Mouse (Mus musculus): ENCODE data around the gene Nipbl. TPM values are rescaled to one million over a fixed set of nuclear protein-coding genes. Genes with fewer than 3 reads are reported as not detected.

Gene Nipbl
- polyA plus RNA-seq, 1 experiment from 2014 or later = 37.4 TPM

DNA sequence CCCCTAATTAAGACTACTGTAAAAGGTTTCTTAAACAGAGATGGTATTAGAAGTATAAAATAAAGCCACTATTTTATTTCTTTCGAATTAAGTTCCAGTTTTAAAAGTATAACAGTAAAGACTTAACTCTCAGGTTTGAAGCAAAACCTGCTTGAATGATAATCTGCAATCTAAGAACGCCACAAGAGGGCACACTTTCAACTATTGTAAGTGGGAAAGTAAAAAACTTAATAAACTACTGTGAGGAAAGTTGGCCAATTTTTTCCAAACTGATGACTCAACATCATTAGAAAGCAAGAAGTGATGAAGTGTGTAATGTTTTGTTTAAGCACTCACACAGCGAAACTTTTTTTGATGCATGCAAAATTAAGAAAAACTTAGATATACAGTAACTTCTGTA, 62.0 kb downstream of the Nipbl start:
- CTCF ChIA-PET = interaction anchor here (1.0 to 2.1 kb wide), 8 partner anchors 9 to 208 kb away, joined by 3 to 11 read pairs (median 5); no protein-coding TSS in a partner anchor
- peak; percentile 54 for DNase-seq (ENCODE audit: low read depth, low spot score)
- POLR2A ChIA-PET = no interaction called here
- in situ Hi-C loops (cut with MboI; ENCODE audit: low pct_unique_long_range_greater_than_20kb) = loop anchor here (5.0 kb wide), 2 partner anchors 65 to 205 kb away; no protein-coding TSS in a partner anchor
- no peaks in the 10 kb centered on the region for H3K27me3 ChIP-seq
- TF ChIP-seq CTCF (IDR thresholded peaks at IDR 0.05) = peak; percentile 46
- peak; percentile 31 for ATAC-seq

DNA sequence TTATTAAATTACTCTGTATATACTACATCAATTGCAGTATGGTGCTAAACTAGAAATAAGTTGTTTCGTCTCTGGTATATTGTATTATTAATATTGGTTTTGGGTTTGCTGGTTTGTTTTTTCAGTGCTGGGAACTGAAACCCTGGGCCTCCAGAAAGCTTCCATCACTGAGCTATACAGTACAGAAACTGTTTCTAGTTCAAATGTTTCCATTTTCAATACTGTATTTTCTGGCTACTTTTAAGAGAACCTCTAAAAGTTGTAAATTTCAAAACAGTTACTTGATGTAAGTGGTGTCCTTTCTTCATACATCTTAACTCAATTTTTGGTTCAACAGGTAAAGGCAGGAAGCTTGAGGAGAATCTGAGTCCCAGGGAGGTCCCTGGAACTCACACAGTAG, 68.6 kb downstream of the Nipbl start:
- no peak for ATAC-seq
- no peak for TF ChIP-seq CTCF (IDR thresholded peaks at IDR 0.05)
- DNase-seq (ENCODE audit: low read depth, low spot score) = no peak
- H3K27me3 ChIP-seq = no peaks in the 10 kb centered on the region
- in situ Hi-C loops (cut with MboI; ENCODE audit: low pct_unique_long_range_greater_than_20kb) = no loop called here
- ChIA-PET CTCF (no interaction called here), POLR2A (no interaction called here)

DNA sequence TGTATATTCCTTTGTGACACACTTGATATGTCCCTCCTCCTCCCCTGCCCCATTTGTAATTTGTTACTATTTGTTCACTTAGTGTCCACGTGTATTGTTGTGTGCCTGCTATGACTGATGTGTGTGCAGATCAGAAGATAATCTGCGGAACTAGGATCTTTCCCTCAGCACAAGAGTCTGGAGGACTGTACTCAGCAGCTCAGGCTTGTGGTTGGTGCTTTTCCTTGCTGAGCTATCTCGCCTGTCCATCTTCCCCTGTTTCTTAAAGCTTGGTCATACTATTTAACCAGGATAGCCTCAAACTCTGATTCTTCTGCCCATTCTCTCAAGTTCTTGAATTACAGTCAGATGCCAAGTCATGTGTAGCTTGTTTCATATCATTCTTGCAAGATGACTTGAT, 69.5 kb downstream of the Nipbl start:
- ChIA-PET POLR2A (no interaction called here), CTCF (interaction anchor here (0.8 kb wide), 1 partner anchor 17 kb away, joined by 3 read pairs; no protein-coding TSS in a partner anchor)
- ATAC-seq (no peak), DNase-seq (ENCODE audit: low read depth, low spot score) (no peak)
- no peak for TF ChIP-seq CTCF (IDR thresholded peaks at IDR 0.05)
- no peaks in the 10 kb centered on the region for H3K27me3 ChIP-seq
- in situ Hi-C loops (cut with MboI; ENCODE audit: low pct_unique_long_range_greater_than_20kb) = no loop called here

DNA sequence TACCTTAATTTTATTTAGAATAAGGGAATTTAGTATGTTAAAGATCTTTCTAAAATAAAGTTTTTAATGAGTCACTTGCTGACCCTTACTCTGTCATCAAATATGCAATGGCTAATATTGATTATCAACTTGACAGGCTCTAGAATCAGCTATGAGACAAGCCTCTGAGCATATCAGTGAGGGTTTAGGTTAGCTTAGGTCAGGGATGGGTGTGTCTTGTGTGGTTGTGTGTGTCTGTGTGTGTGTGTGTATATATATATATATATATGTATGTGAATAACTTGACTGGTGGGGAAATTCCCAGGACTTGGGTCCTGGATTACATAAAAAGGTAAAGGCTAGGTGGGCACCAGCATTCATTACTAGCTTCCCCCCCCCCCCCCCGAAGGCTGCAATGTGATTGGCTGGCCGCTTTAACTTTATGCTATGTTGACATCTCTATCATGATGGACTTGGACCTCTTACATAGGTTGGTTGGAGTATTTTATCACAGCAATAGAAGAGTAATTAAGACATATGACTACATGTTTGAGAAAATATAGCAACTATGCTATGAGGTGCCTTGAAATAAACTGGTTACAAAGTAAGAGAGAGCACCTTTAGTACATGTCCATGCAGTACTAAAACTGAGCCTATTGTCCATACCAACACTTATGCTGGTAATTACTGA, 97.0 kb downstream of the Nipbl start:
- in situ Hi-C loops (cut with MboI; ENCODE audit: low pct_unique_long_range_greater_than_20kb) = no loop called here
- H3K27me3 ChIP-seq = no peaks in the 10 kb centered on the region
- TF ChIP-seq CTCF (IDR thresholded peaks at IDR 0.05) = no peak
- DNase-seq (ENCODE audit: low read depth, low spot score) = no peak
- POLR2A ChIA-PET = no interaction called here
- no peak for ATAC-seq
- CTCF ChIA-PET = no interaction called here

DNA sequence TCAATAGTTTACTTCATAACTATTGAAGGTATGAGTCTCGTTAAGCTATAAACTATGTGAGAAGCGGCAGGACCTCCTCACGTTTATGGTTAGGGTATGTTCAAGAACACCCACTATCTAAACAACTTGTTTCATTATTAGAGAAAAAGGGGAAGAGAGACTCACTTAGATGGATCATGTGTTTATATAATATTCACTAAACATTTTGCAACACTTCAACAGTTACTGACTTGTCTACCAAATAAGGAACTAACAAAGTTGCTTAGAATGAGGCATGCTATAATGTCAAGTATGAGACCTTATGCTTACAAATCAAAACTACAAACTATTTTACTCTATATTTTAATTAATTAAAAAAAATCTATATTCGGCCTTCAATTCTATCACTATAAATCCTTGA, 103.7 kb downstream of the Nipbl start:
- DNase-seq (ENCODE audit: low read depth, low spot score) (no peak), ATAC-seq (no peak)
- CTCF ChIA-PET = no interaction called here
- H3K27me3 ChIP-seq = no peaks in the 10 kb centered on the region
- TF ChIP-seq CTCF (IDR thresholded peaks at IDR 0.05) = no peak
- POLR2A ChIA-PET = no interaction called here
- in situ Hi-C loops (cut with MboI; ENCODE audit: low pct_unique_long_range_greater_than_20kb) = no loop called here

DNA sequence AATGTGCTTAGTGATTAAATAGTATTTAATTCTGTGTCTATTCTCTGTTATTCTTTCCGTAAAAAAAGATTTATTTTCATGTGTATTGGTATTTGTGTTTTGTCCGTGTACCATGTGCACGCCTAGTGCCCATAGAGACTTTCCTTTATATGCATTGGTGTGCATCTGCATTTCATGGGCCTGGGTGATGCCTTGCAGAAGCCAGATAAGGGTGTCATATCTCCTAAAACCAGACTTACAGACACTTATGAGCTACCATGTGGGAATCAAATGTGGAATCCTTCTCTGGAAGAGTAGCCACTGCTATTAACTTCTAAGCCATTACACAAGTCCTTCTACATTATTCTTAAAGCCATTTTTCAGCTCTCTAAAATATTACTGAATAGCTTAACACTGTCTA, 112.7 kb downstream of the Nipbl start:
- POLR2A ChIA-PET = no interaction called here
- TF ChIP-seq CTCF (IDR thresholded peaks at IDR 0.05) = no peak
- CTCF ChIA-PET = no interaction called here
- H3K27me3 ChIP-seq = no peaks in the 10 kb centered on the region
- in situ Hi-C loops (cut with MboI; ENCODE audit: low pct_unique_long_range_greater_than_20kb) = no loop called here
- DNase-seq (ENCODE audit: low read depth, low spot score) (no peak), ATAC-seq (no peak)

DNA sequence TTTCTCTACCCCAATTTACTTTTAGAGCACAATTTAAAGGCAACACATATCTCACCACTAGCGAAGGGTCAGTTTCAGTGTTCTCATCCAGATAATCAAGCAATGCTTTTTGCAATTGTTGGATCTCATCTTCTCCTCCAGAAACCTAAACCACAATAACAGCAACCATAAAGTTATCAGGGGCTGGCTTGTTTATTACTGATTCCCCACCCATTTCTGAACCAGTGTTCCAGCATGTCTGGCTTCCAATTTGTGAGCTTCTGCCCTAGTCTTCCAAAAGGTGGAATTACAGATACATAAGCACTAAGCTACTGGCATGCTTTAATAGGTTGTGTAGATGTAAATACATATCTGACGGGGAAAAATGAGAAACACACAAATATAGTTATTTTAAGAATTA, 118.6 kb downstream of the Nipbl start:
- no peak for ATAC-seq
- ChIA-PET POLR2A (no interaction called here), CTCF (no interaction called here)
- TF ChIP-seq CTCF (IDR thresholded peaks at IDR 0.05) = no peak
- H3K27me3 ChIP-seq = no peaks in the 10 kb centered on the region
- in situ Hi-C loops (cut with MboI; ENCODE audit: low pct_unique_long_range_greater_than_20kb) = no loop called here
- no peak for DNase-seq (ENCODE audit: low read depth, low spot score)

DNA sequence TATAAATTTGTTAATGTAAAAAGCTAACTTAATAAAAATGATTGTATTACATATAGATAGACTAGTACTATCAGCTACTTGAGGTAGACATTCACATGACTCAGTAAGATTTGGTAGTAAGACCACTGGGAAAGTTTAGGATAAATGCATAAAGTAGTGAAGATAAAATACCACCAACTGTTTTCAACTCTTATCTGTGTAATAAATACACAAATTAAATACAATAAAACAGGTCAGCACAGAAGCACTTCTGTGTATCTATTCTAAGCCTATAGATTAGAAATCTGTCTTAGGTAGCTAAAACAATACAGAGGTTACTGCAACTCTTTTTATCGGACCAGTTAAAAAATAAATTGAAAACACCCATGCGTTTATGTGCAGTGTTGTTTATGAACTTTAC, 119.4 kb downstream of the Nipbl start:
- in situ Hi-C loops (cut with MboI; ENCODE audit: low pct_unique_long_range_greater_than_20kb) = no loop called here
- no peaks in the 10 kb centered on the region for H3K27me3 ChIP-seq
- ChIA-PET CTCF (no interaction called here), POLR2A (no interaction called here)
- no peak for DNase-seq (ENCODE audit: low read depth, low spot score)
- TF ChIP-seq CTCF (IDR thresholded peaks at IDR 0.05) = no peak
- no peak for ATAC-seq

DNA sequence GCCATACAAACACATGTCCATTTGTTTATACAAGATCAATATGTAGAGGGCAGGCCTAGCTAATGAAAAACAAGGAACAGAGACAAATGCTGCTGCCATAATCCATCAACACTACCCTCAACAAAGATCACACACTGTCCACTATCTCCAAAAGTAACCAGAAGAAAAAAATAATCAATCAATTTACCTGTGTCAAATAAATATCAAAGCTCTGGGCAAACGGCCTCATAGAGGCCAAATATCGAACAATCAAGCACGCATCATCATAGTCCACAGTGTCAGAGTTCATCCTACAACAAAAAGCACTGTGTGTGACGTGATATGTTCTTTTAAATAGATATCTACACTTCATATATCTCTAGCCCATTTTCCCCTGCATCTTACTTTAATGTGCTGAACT, 120.2 kb downstream of the Nipbl start:
- ChIA-PET CTCF (interaction anchor here (1.5 kb wide), 1 partner anchor 9 kb away, joined by 3 read pairs; no protein-coding TSS in a partner anchor), POLR2A (no interaction called here)
- H3K27me3 ChIP-seq = no peaks in the 10 kb centered on the region
- DNase-seq (ENCODE audit: low read depth, low spot score) (no peak), ATAC-seq (no peak)
- TF ChIP-seq CTCF (IDR thresholded peaks at IDR 0.05) = no peak
- in situ Hi-C loops (cut with MboI; ENCODE audit: low pct_unique_long_range_greater_than_20kb) = no loop called here

DNA sequence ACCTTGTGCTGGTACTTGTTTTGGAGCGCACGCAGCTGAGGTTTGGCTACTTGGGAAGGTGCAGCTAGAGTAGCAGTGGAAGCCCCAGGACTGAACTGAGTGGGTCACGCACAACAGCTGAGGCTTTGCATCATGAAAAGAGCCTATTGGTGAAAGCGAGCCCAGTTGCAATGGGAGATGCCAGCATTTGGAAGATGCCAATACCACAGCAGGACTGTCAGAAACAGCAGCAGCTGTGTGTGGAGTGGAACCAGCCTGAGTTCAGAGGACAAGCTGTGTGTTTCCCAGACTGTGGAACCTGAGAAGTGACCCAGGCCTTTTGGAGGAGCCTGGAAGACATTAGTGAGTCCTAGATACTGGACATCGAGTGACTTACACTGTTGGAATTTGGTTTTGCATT, 122.8 kb downstream of the Nipbl start:
- DNase-seq (ENCODE audit: low read depth, low spot score) (no peak), ATAC-seq (no peak)
- TF ChIP-seq CTCF (IDR thresholded peaks at IDR 0.05) = no peak
- CTCF ChIA-PET = interaction anchor here (0.7 kb wide), 1 partner anchor 72 kb away, joined by 3 read pairs; no protein-coding TSS in a partner anchor
- in situ Hi-C loops (cut with MboI; ENCODE audit: low pct_unique_long_range_greater_than_20kb) = no loop called here
- POLR2A ChIA-PET = no interaction called here
- no peaks in the 10 kb centered on the region for H3K27me3 ChIP-seq

DNA sequence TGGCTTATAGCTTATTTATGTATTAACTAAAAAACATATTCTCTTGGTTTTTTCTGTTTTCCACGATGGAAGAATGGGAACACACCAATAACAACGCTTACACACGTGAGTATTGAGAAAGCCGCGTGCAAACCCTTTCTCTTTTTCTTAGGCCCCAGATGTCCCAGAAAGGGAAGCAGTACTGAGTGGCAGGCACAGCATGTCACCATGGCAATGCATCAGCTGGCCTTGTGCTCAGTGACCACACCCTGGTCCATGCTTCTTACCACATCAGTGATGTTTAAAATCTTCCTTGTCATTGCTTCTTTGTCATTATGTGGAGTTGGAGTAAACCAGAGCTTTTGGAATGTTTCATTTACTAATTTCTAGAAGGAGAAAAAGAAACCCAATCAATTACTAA, 125.1 kb downstream of the Nipbl start:
- ChIA-PET POLR2A (interaction anchor here (0.6 kb wide), 1 partner anchor 275 kb away, joined by 3 read pairs; no protein-coding TSS in a partner anchor), CTCF (interaction anchor here (1.0 to 1.8 kb wide), 2 partner anchors 10 to 20 kb away, joined by 3 to 5 read pairs; no protein-coding TSS in a partner anchor)
- in situ Hi-C loops (cut with MboI; ENCODE audit: low pct_unique_long_range_greater_than_20kb) = no loop called here
- no peak for ATAC-seq
- no peak for TF ChIP-seq CTCF (IDR thresholded peaks at IDR 0.05)
- no peak for DNase-seq (ENCODE audit: low read depth, low spot score)
- no peaks in the 10 kb centered on the region for H3K27me3 ChIP-seq

DNA sequence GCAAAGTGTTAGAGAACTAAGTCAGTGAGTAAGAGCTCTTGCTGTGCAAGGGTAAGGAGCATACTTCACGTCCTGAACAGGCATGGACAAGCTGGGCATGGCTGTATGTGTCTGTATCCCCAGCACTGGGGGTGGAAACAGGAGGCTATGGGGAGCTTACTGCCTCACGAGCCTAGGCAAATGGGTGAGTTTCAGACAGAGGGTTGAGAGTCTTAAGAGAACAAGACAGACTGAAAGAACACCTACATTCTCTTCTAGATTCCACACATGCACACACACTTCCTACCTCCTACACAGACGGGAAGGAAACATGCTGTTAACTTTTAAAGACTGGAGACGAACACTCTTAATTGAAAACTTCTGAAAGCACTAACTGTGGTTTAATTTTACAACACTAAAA, 126.9 kb downstream of the Nipbl start:
- ATAC-seq (no peak), DNase-seq (ENCODE audit: low read depth, low spot score) (no peak)
- CTCF ChIA-PET = no interaction called here
- in situ Hi-C loops (cut with MboI; ENCODE audit: low pct_unique_long_range_greater_than_20kb) = no loop called here
- H3K27me3 ChIP-seq = no peaks in the 10 kb centered on the region
- POLR2A ChIA-PET = no interaction called here
- TF ChIP-seq CTCF (IDR thresholded peaks at IDR 0.05) = no peak
